Mouse (Mus musculus): ENCODE results near the gene Raver2. TPM values are rescaled to one million over a fixed set of nuclear protein-coding genes. Genes with fewer than 3 reads are reported as not detected.

Raver2 gene
- total RNA-seq, 2 experiments from 2014 or later = 51.3 to 52.5 TPM

GRCm38 (mm10) chr4:101121002-101121401, 52.2 kb downstream of the Raver2 start:
- no peak for DNase-seq

- DNase-seq = no peak
Observed at GRCm38 (mm10) chr4:101135013-101135412, 66.2 kb downstream of the Raver2 start.

- DNase-seq = no peak
Observed at GRCm38 (mm10) chr4:101135909-101136308, 67.1 kb downstream of the Raver2 start.

- no peak for DNase-seq
Observed at GRCm38 (mm10) chr4:101137975-101138374, 69.2 kb downstream of the Raver2 start.

GRCm38 (mm10) chr4:101141768-101142167, 73.0 kb downstream of the Raver2 start:
- no peak for DNase-seq

- no peak for DNase-seq
Observed at GRCm38 (mm10) chr4:101143901-101144300, 75.1 kb downstream of the Raver2 start.

- DNase-seq = no peak
Observed at GRCm38 (mm10) chr4:101144361-101144760, 75.6 kb downstream of the Raver2 start.

GRCm38 (mm10) chr4:101144790-101145189, 76.0 kb downstream of the Raver2 start:
- DNase-seq = no peak

- DNase-seq = peak; percentile 72 to 76
Observed at GRCm38 (mm10) chr4:101146047-101146745, 77.4 kb downstream of the Raver2 start.

- no peak for DNase-seq
Observed at GRCm38 (mm10) chr4:101146891-101147655, 78.3 kb downstream of the Raver2 start.

GRCm38 (mm10) chr4:101155541-101155940, 86.8 kb downstream of the Raver2 start:
- no peak for DNase-seq

GRCm38 (mm10) chr4:101157476-101157875, 88.7 kb downstream of the Raver2 start:
- no peak for DNase-seq

- no peak for DNase-seq
Observed at GRCm38 (mm10) chr4:101158282-101158681, 89.5 kb downstream of the Raver2 start.

- no peak for DNase-seq
Observed at GRCm38 (mm10) chr4:101159191-101159764, 90.5 kb downstream of the Raver2 start.

GRCm38 (mm10) chr4:101160821-101161220, 92.0 kb downstream of the Raver2 start:
- no peak for DNase-seq

- no peak for DNase-seq
Observed at GRCm38 (mm10) chr4:101164189-101164588, 95.4 kb downstream of the Raver2 start.

- DNase-seq = no peak
Observed at GRCm38 (mm10) chr4:101164673-101165072, 95.9 kb downstream of the Raver2 start.

- no peak for DNase-seq
Observed at GRCm38 (mm10) chr4:101165776-101166175, 97.0 kb downstream of the Raver2 start.

GRCm38 (mm10) chr4:101167777-101168176, 99.0 kb downstream of the Raver2 start:
- DNase-seq = no peak

- DNase-seq = no peak
Observed at GRCm38 (mm10) chr4:101168189-101168778, 99.5 kb downstream of the Raver2 start.

GRCm38 (mm10) chr4:101172738-101173137, 104.0 kb downstream of the Raver2 start:
- DNase-seq = no peak

- no peak for DNase-seq
Observed at GRCm38 (mm10) chr4:101174916-101175625, 106.3 kb downstream of the Raver2 start.
